Mouse (Mus musculus) intestine, embryonic 14.5 days (tissue): ENCODE results near the gene Crb3. TPM values are rescaled to one million over a fixed set of nuclear protein-coding genes. Genes with fewer than 3 reads are reported as not detected.
"Not testable (repeated sequence)": the region's sequence is repeated elsewhere in the genome, so short reads cannot be mapped to it uniquely, and the experiment has no call there.

Experiments used
- ATAC-seq: fragments of 200-750 bp; cut with Nextera tagmentation; replicated peaks from 2 replicates; pipeline ENCODE4 v1.8.0; 2017; ENCODE audit warnings: low read depth, moderate number of reproducible peaks, moderate TSS enrichment, moderate library complexity; ENCODE audit not compliant: low FRiP score, low TSS enrichment
- DNase-seq: peaks from one replicate; pipeline ENCODE4 v3.0.0-alpha.2; 2018; ENCODE audit warnings: low spot score
- H3K27ac ChIP-seq: fragments of 300-500 bp; sonication (generic); 2 replicates; pipeline ENCODE4 v1.5.1; 2014; ENCODE audit warnings: low read depth, mild to moderate bottlenecking, control low read depth
- H3K27me3 ChIP-seq: fragments of 300-500 bp; sonication (generic); replicated peaks from 2 replicates; pipeline ENCODE4 v1.6.1; 2014; ENCODE audit warnings: low read length, control low read depth; ENCODE audit not compliant: control insufficient read depth, insufficient read depth
- H3K36me3 ChIP-seq: fragments of 300-500 bp; sonication (generic); 2 replicates; pipeline ENCODE4 v1.6.1; 2014; ENCODE audit warnings: low read length, control low read depth; ENCODE audit not compliant: control insufficient read depth, insufficient read depth
- H3K4me1 ChIP-seq: fragments of 300-500 bp; sonication (generic); replicated peaks from 2 replicates; pipeline ENCODE4 v1.6.1; 2014; ENCODE audit warnings: low read length, control low read depth, mixed read lengths; ENCODE audit not compliant: control insufficient read depth, insufficient read depth
- H3K4me2 ChIP-seq: fragments of 300-500 bp; sonication (generic); 2 replicates; pipeline ENCODE4 v1.6.1; 2014; ENCODE audit warnings: low read length
- H3K4me3 ChIP-seq: fragments of 300-500 bp; sonication (generic); 2 replicates; pipeline ENCODE4 v1.5.1; 2014; ENCODE audit warnings: low read depth, low read length, control low read depth, mixed read lengths
- H3K9ac ChIP-seq: fragments of 300-500 bp; sonication (generic); 2 replicates; pipeline ENCODE4 v1.6.1; 2014; ENCODE audit warnings: mild to moderate bottlenecking, low read length
- H3K9me3 ChIP-seq: fragments of 300-500 bp; sonication (generic); 2 replicates; pipeline ENCODE4 v1.6.1; 2016; ENCODE audit warnings: low read length, control low read depth; ENCODE audit not compliant: control insufficient read depth
- WGBS: fragments of 180-500 bp; shearing (Covaris S2); extraction: QIAGEN DNeasy Blood & Tissue Kit; methylation state at CpG from one replicate; pipeline ENCODE4 v1.1.7; 2014; 5-methylcytosine and 5-hydroxymethylcytosine counted together
- polyA plus RNA-seq: library from polyadenylated mRNA; unstranded; fragments of >200 nt; fragmentation: Nextera tagmentation; extraction: Ambion mirVana; gene quantifications from 2 replicates; pipeline ENCODE4 v1.2.1, GENCODE M21; 2014

Crb3 gene
- polyA plus RNA-seq, 1 experiment from 2014 or later, result 75.4 TPM

- WGBS, result under 1% methylated on average over 69 of the region's 99 CpGs
Measured at GRCm38 (mm10) chr17:57030931-57031660, 27.8 kb upstream of the Crb3 start, which contains the start of gene Khsrp. Gene Khsrp (minus strand): TSS chr17:57031522.

GRCm38 (mm10) chr17:57031661-57032420 is 27.1 kb upstream of the Crb3 start:
- Histone ChIP-seq H3K4me1 (peaks cover 13% of the 10 kb centered on the region), H3K9me3 (no peaks in the 10 kb centered on the region), H3K9ac (peak overlapping the region; percentile 47), H3K36me3 (peaks cover 23% of the 10 kb centered on the region), H3K4me2 (peak overlapping the region; percentile 65), H3K4me3 (peak overlapping the region; percentile 79), H3K27me3 (no peaks in the 10 kb centered on the region), H3K27ac (peak overlapping the region; percentile 83)
- WGBS, result under 1% methylated on average over 38 of the region's 38 CpGs
- ATAC-seq, result peak; percentile 99
- DNase-seq, result peak; percentile 98

More at GRCm38 (mm10) chr17:57030931-57031660, 27.8 kb upstream of the Crb3 start, which contains the start of gene Khsrp:
- DNase-seq (peak; percentile 64), ATAC-seq (peak; percentile 0; the same call in 1 of the 2 replicates)
- H3K4me2 ChIP-seq, result peak within 1 kb of the TSS; percentile 85
- peaks cover 13% of the 10 kb centered on the region for H3K4me1 ChIP-seq
- H3K9ac ChIP-seq, result peak within 1 kb of the TSS; percentile 99
- no peaks in the 10 kb centered on the region for H3K27me3 ChIP-seq
- H3K27ac ChIP-seq, result peak within 1 kb of the TSS; percentile 93
- H3K36me3 ChIP-seq, result peaks cover 31% of the 10 kb centered on the region
- no peaks in the 10 kb centered on the region for H3K9me3 ChIP-seq
- H3K4me3 ChIP-seq, result peak within 1 kb of the TSS; percentile 79

- no peak for ATAC-seq
Measured at GRCm38 (mm10) chr17:57032854-57033253, 26.1 kb upstream of the Crb3 start.

GRCm38 (mm10) chr17:57038978-57039377 is 19.9 kb upstream of the Crb3 start:
- H3K4me2 ChIP-seq, result no peak overlapping the region
- WGBS, result 35% methylated on average over 8 of the region's 8 CpGs

More at GRCm38 (mm10) chr17:57032854-57033253, 26.1 kb upstream of the Crb3 start:
- Histone ChIP-seq H3K27ac (no peak overlapping the region), H3K4me2 (peak overlapping the region; percentile 65; the same call in 1 of the 2 replicates), H3K9me3 (no peaks in the 10 kb centered on the region), H3K9ac (no peak overlapping the region), H3K4me1 (peaks cover 13% of the 10 kb centered on the region), H3K27me3 (no peaks in the 10 kb centered on the region), H3K36me3 (peaks cover 13% of the 10 kb centered on the region), H3K4me3 (no peak overlapping the region)
- DNase-seq, result no peak
- 88% methylated on average over 4 of the region's 4 CpGs for WGBS

GRCm38 (mm10) chr17:57041554-57041953 is 17.4 kb upstream of the Crb3 start, which contains the start of gene Slc25a41:
Gene Slc25a41 (minus strand): TSS chr17:57041654.
- ATAC-seq (no peak), DNase-seq (no peak)
- Histone ChIP-seq H3K36me3 (0 out of 2 replicates have a peak, but pooled peaks cover 6% of the 10 kb centered on the region), H3K27me3 (peaks cover 12% of the 10 kb centered on the region; the same call in 1 of the 2 replicates), H3K27ac (no peak within 1 kb of the TSS), H3K4me3 (no peak within 1 kb of the TSS), H3K4me1 (no peaks in the 10 kb centered on the region), H3K9me3 (no peaks in the 10 kb centered on the region), H3K4me2 (no peak within 1 kb of the TSS), H3K9ac (no peak within 1 kb of the TSS)
- 73% methylated on average over 8 of the region's 8 CpGs for WGBS

More at GRCm38 (mm10) chr17:57038978-57039377, 19.9 kb upstream of the Crb3 start:
- Histone ChIP-seq H3K4me1 (no peaks in the 10 kb centered on the region), H3K9me3 (no peaks in the 10 kb centered on the region), H3K27ac (no peak overlapping the region), H3K4me3 (no peak overlapping the region), H3K27me3 (peaks cover 12% of the 10 kb centered on the region; the same call in 1 of the 2 replicates), H3K36me3 (no peaks in the 10 kb centered on the region), H3K9ac (no peak overlapping the region)
- no peak for ATAC-seq
- DNase-seq, result no peak

GRCm38 (mm10) chr17:57047406-57047805 is 11.5 kb upstream of the Crb3 start:
- H3K4me3 ChIP-seq, result no peak overlapping the region
- H3K4me1 ChIP-seq, result no peaks in the 10 kb centered on the region
- DNase-seq (no peak), ATAC-seq (peak; percentile 38; the same call in 1 of the 2 replicates)
- no peak overlapping the region for H3K9ac ChIP-seq
- no peak overlapping the region for H3K4me2 ChIP-seq
- H3K27me3 ChIP-seq, result no peaks in the 10 kb centered on the region
- WGBS, result 27% methylated on average over 5 of the region's 5 CpGs
- no peaks in the 10 kb centered on the region for H3K9me3 ChIP-seq
- no peak overlapping the region for H3K27ac ChIP-seq
- H3K36me3 ChIP-seq, result peaks cover 18% of the 10 kb centered on the region

GRCm38 (mm10) chr17:57048816-57049215 is 10.1 kb upstream of the Crb3 start:
- DNase-seq, result no peak

GRCm38 (mm10) chr17:57051679-57052078 is 7.2 kb upstream of the Crb3 start:
- whole genome bisulfite sequencing, result 84% methylated on average over 4 of the region's 4 CpGs
- H3K27ac ChIP-seq, DNase-seq, H3K9me3 ChIP-seq, H3K4me2 ChIP-seq, H3K9ac ChIP-seq, H3K4me3 ChIP-seq, H3K4me1 ChIP-seq, ATAC-seq, H3K27me3 ChIP-seq: not testable (repeated sequence)
- H3K36me3 ChIP-seq, result peaks cover 37% of the 10 kb centered on the region

More at GRCm38 (mm10) chr17:57048816-57049215, 10.1 kb upstream of the Crb3 start:
- H3K4me3 ChIP-seq, result no peak overlapping the region
- no peaks in the 10 kb centered on the region for H3K4me1 ChIP-seq
- no peak overlapping the region for H3K27ac ChIP-seq
- no peaks in the 10 kb centered on the region for H3K9me3 ChIP-seq
- no peak for ATAC-seq
- no peak overlapping the region for H3K9ac ChIP-seq
- H3K4me2 ChIP-seq, result no peak overlapping the region
- H3K36me3 ChIP-seq, result peaks cover 32% of the 10 kb centered on the region
- 96% methylated on average over 3 of the region's 3 CpGs for WGBS
- H3K27me3 ChIP-seq, result no peaks in the 10 kb centered on the region
